ENCODE assay signal across 8 mouse cellular contexts in genomic region chr6:114968361-114969212, GRCm38 (mm10). TPM values are rescaled to one million over a fixed set of nuclear protein-coding genes. Genes with fewer than 3 reads are reported as not detected.
DNase-seq lines count a peak whose midpoint lies in the region; ATAC-seq lines count a peak whose summit lies in the region.

No protein-coding gene starts in this region.

- peak; percentile 9 for ATAC-seq in activated CD4-positive, CD25-positive, alpha-beta regulatory T cell, adult 4 months
- ATAC-seq in common myeloid progenitor, adult 5-6 weeks (replicated peaks; ENCODE audit: low read depth, poor library complexity, severe bottlenecking) = peak; percentile 17
- peak; percentile 27 for ATAC-seq in inflammation-experienced regulatory T-cells, adult 6 months

- H3K36me3 ChIP-seq in macrophage (ENCODE audit: inconsistent target) = no peaks in the 10 kb centered on the region

- H3K27ac ChIP-seq in macrophage = no peak overlapping the region

- no peaks in the 10 kb centered on the region for H3K79me2 ChIP-seq in macrophage (ENCODE audit: inconsistent target)

- DNase-seq in gastrocnemius, postnatal 14 days = peak; percentile 70
- peak; percentile 82 to 91 for DNase-seq in left cerebral cortex, adult 8-10 months (ENCODE audit: low spot score in 2 of 2)
- DNase-seq in right cerebral cortex, postnatal 36 days (ENCODE audit: low spot score in 2 of 2) = peak; percentile 86 to 89
- DNase-seq in c-Kit-positive CD71-positive TER-119-positive erythroid progenitor cells, embryonic 14.5 days (ENCODE audit: low spot score) = no peak

- peak overlapping the region; percentile 15; the same call in 1 of the 2 replicates for H3K4me3 ChIP-seq in macrophage (ENCODE audit: inconsistent target)

- WGBS in macrophage (ENCODE audit: missing documents) = under 1% methylated on average over 78 of the region's 82 CpGs

- intact Hi-C loops in gastrocnemius, postnatal 14 days (cut with DNase I; ENCODE audit: low total_unique reads) = no loop called here

RNA-seq across cellular contexts. Expression of gene Vgll4, which starts 1.2 kb away (rescaled TPM):
- polyA plus RNA-seq in activated CD4-positive, CD25-positive, alpha-beta regulatory T cell, adult 4 months (2017; shearing (Covaris generic)) = 100 to 1,000 TPM in 1 of 2 experiments, 10 to 100 TPM in 1; 95.8 to 109 TPM
- total RNA-seq in common myeloid progenitor, adult 5-6 weeks (2017) = 39.9 and 40.6 TPM in 2 replicates
- total RNA-seq in gastrocnemius, postnatal 14 days (2021) = 10 to 100 TPM; 15.7 to 20.1 TPM
- 100 to 1,000 TPM; 118 to 183 (median 152) TPM for polyA plus RNA-seq in inflammation-experienced regulatory T-cells, adult 6 months (2017; shearing (Covaris generic))
- total RNA-seq in left cerebral cortex, adult 8-10 months (2022) = 10 to 100 TPM; 59.0 to 76.6 (median 62.4) TPM
- total RNA-seq in macrophage (2018; cell fraction: chromatin; rRNA removed) = 10 to 100 TPM in 13 of 26 experiments, 1 to 10 TPM in 13; 1.7 to 50.1 (median 12.1) TPM
- total RNA-seq in macrophage (2018; cell fraction: cytosol; rRNA removed) = 10 to 100 TPM in 22 of 26 experiments, 1 to 10 TPM in 4; 3.6 to 31.6 (median 19.7) TPM
- total RNA-seq in macrophage (2018; cell fraction: nucleus; rRNA removed) = 10 to 100 TPM in 15 of 26 experiments, 1 to 10 TPM in 11; 2.8 to 48.9 (median 12.4) TPM
- polyA plus RNA-seq in macrophage (2018) = 10.4 to 24.8 TPM (median 16.8 TPM) in 3 replicates
